Mouse (Mus musculus) myocyte (in vitro differentiated cells): ENCODE data around the gene Letmd1.
"Not testable (repeated sequence)": the region's sequence is repeated elsewhere in the genome, so short reads cannot be mapped to it uniquely, and the experiment has no call there.

Experiments
- CEBPB ChIP-seq: IDR thresholded peaks from 2 replicates; pipeline ENCODE4 v1.6.1; 2011; ENCODE audit warnings: mild to moderate bottlenecking, moderate library complexity; ENCODE audit not compliant: poor library complexity, insufficient read depth, severe bottlenecking
- E2F4 ChIP-seq: IDR thresholded peaks from one replicate; pipeline ENCODE4 v1.6.1; 2011; ENCODE audit warnings: mild to moderate bottlenecking, control low read depth, moderate library complexity; ENCODE audit not compliant: insufficient read depth
- MYOD1 ChIP-seq, 3 experiments: IDR thresholded peaks; one replicate each; pipeline ENCODE4 v1.6.1; 2011; ENCODE audit warnings: control low read depth in 2 of 3, low read depth in 2 of 3, mild to moderate bottlenecking in 2 of 3, moderate library complexity in 1 of 3; ENCODE audit not compliant: insufficient read length in 2 of 3, control insufficient read depth in 1 of 3
- MYOG ChIP-seq, 3 experiments: IDR thresholded peaks; one replicate each; pipeline ENCODE4 v1.6.1; 2011; ENCODE audit warnings: control low read depth in 2 of 3, low read depth in 2 of 3, mild to moderate bottlenecking in 2 of 3; ENCODE audit not compliant: insufficient read length in 2 of 3, control insufficient read depth in 1 of 3, insufficient read depth in 1 of 3
- POLR2A ChIP-seq: IDR thresholded peaks from one replicate; pipeline ENCODE4 v1.6.1; 2011; ENCODE audit warnings: low read depth, mild to moderate bottlenecking, control low read depth, moderate library complexity; ENCODE audit not compliant: insufficient read length
- SRF ChIP-seq: IDR thresholded peaks from one replicate; pipeline ENCODE4 v1.6.1; 2011; ENCODE audit warnings: low read depth; ENCODE audit not compliant: control insufficient read depth, insufficient read length
- USF1 ChIP-seq: IDR thresholded peaks from one replicate; pipeline ENCODE4 v1.6.1; 2011; ENCODE audit warnings: low read depth, mild to moderate bottlenecking, control low read depth, moderate library complexity

GRCm38 (mm10) chr15:100488297-100488696, 19.5 kb downstream of the Letmd1 start:
- TF ChIP-seq POLR2A, USF1, SRF, E2F4: not testable (repeated sequence)
- peak in 1 of 3 experiments; percentile 83 for TF ChIP-seq MYOG (IDR thresholded peaks at IDR 0.05; ENCODE audit: control insufficient read depth in 1 of 3, insufficient read depth in 1 of 3, insufficient read length in 2 of 3, low read depth in 2 of 3)
- TF ChIP-seq CEBPB, result peak; percentile 55; the same call in 1 of the 2 replicates
- TF ChIP-seq MYOD1 (IDR thresholded peaks at IDR 0.05; ENCODE audit: control insufficient read depth in 1 of 3, insufficient read length in 2 of 3, low read depth in 2 of 3), result peak in 2 of 3 experiments; percentile 10 to 37
